Mouse (Mus musculus) hindbrain, embryonic 12.5 days (tissue): ENCODE results near the gene Kcnq5. TPM values are rescaled to one million over a fixed set of nuclear protein-coding genes. Genes with fewer than 3 reads are reported as not detected.

Source experiments
- ATAC-seq: fragments of 200-750 bp; cut with Nextera tagmentation; 2 replicates; pipeline ENCODE4 v1.8.0; 2017; ENCODE audit warnings: moderate TSS enrichment; ENCODE audit not compliant: low FRiP score
- H3K27ac ChIP-seq: fragments of 300-500 bp; sonication (generic); 2 replicates; pipeline ENCODE4 v1.5.1; 2016; ENCODE audit warnings: mild to moderate bottlenecking
- H3K27me3 ChIP-seq: fragments of 300-500 bp; sonication (generic); 2 replicates; pipeline ENCODE4 v1.6.1; 2016; ENCODE audit warnings: mild to moderate bottlenecking
- H3K36me3 ChIP-seq: fragments of 300-500 bp; sonication (generic); 2 replicates; pipeline ENCODE4 v1.6.1; 2016; ENCODE audit warnings: mild to moderate bottlenecking
- H3K4me1 ChIP-seq: fragments of 300-500 bp; sonication (generic); 2 replicates; pipeline ENCODE4 v1.6.1; 2016
- H3K4me2 ChIP-seq: fragments of 300-500 bp; sonication (generic); replicated peaks from 2 replicates; pipeline ENCODE4 v1.6.1; 2016; ENCODE audit warnings: mild to moderate bottlenecking
- H3K4me3 ChIP-seq: fragments of 300-500 bp; sonication (generic); 2 replicates; pipeline ENCODE4 v1.5.1; 2016; ENCODE audit warnings: mild to moderate bottlenecking
- H3K9ac ChIP-seq: fragments of 300-500 bp; sonication (generic); 2 replicates; pipeline ENCODE4 v1.6.1; 2016; ENCODE audit warnings: mild to moderate bottlenecking, moderate library complexity
- H3K9me3 ChIP-seq: fragments of 300-500 bp; sonication (generic); replicated peaks from 2 replicates; pipeline ENCODE4 v1.6.1; 2016; ENCODE audit warnings: mild to moderate bottlenecking
- WGBS: fragments of 180-500 bp; shearing (Covaris S2); methylation state at CpG from one replicate; pipeline ENCODE4 v1.1.7; 2016; 5-methylcytosine and 5-hydroxymethylcytosine counted together
- polyA plus RNA-seq: library from polyadenylated mRNA; unstranded; fragments of >200 nt; fragmentation: Nextera tagmentation; extraction: Ambion mirVana; gene quantifications from 2 replicates; pipeline ENCODE4 v1.2.1, GENCODE M21; 2016

Kcnq5 gene
- polyA plus RNA-seq, 1 experiment from 2014 or later = 2.3 TPM

DNA sequence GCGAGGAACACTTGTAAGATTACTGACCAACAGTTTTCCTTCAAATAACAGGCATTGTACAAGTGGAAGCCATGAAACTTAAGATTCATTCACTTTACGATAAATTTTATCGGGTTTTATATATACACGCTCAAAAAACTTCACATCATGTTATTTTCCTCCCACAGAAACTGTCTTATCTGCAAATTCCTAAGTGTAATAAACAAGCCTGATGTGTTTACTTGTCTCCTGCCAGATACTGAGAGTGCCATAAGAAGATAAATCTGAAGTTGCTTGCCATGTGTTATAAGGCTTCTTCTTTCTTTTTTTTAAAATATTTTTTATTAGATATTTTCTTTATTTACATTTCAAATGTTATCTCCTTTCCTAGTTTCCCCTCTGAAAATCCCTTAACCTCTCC is 34.6 kb downstream of the Kcnq5 start:
- H3K27ac ChIP-seq = no peak overlapping the region
- H3K9me3 ChIP-seq = no peaks in the 10 kb centered on the region

DNA sequence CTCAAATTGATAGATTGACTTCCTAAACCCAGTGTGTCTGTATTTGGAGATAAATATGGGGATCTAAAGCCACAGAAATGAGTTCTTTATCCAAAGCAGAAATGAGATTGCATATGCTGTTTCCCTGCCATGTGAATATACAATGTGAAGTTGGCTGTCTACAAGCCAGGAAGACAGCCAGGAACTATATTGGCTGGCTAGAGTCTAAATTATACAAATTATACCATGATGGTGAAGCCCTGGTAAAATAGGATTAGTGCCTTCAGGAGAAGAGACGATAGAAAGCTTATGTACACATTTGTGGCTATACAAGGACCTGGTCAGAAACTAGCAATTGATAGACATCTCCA is 38.5 kb downstream of the Kcnq5 start:
- H3K9ac ChIP-seq = no peak overlapping the region
- H3K36me3 ChIP-seq = no peaks in the 10 kb centered on the region
- no peaks in the 10 kb centered on the region for H3K27me3 ChIP-seq
- no peaks in the 10 kb centered on the region for H3K9me3 ChIP-seq
- no peak overlapping the region for H3K4me2 ChIP-seq
- H3K4me1 ChIP-seq = no peaks in the 10 kb centered on the region
- no peak overlapping the region for H3K27ac ChIP-seq
- WGBS = 85% methylated on average over 1 of the region's 1 CpGs
- ATAC-seq = no peak
- no peak overlapping the region for H3K4me3 ChIP-seq

More for the DNA sequence above, 34.6 kb downstream of the Kcnq5 start:
- no peak overlapping the region for H3K9ac ChIP-seq
- no peaks in the 10 kb centered on the region for H3K36me3 ChIP-seq
- H3K4me1 ChIP-seq = no peaks in the 10 kb centered on the region
- H3K4me2 ChIP-seq = no peak overlapping the region
- no peak overlapping the region for H3K4me3 ChIP-seq
- 96% methylated on average over 4 of the region's 4 CpGs for WGBS
- ATAC-seq = no peak
- H3K27me3 ChIP-seq = no peaks in the 10 kb centered on the region

DNA sequence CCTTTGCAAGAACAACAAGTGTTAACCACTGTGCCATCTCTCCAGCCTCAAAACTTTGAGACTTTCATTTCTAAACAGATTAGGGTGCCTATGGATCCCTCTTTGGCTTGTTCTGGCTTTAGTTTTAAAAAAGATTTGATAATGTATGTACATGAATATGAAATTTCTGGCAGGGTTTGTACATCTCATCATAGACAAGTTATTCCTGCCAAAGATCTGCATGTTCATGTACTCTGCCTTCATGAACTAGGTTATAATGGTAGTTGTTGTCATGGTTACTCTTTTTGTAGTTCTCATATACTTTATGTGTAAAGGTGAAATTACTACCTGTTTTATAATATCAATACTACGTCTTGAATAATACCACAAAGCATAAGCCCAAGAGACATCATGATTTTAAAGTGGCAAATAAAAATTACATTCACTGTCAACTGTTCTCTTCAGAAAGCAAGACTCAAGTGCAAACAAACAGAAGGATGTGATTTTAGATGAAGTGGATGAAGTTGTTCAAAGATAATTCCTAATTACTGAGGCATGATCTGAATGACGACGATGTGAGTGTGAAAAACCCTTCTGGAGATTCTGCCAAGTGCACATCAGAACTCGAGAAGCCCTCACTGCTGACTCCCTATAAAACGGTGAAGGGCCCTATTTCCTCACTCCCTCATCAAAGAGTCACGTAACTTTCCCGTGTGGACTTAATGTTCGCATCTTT is 39.0 kb downstream of the Kcnq5 start:
- Histone ChIP-seq H3K9ac (no peak overlapping the region), H3K4me2 (no peak overlapping the region), H3K36me3 (no peaks in the 10 kb centered on the region), H3K4me3 (no peak overlapping the region), H3K4me1 (no peaks in the 10 kb centered on the region), H3K9me3 (no peaks in the 10 kb centered on the region), H3K27ac (no peak overlapping the region), H3K27me3 (no peaks in the 10 kb centered on the region)
- WGBS = 92% methylated on average over 8 of the region's 8 CpGs
- no peak for ATAC-seq

DNA sequence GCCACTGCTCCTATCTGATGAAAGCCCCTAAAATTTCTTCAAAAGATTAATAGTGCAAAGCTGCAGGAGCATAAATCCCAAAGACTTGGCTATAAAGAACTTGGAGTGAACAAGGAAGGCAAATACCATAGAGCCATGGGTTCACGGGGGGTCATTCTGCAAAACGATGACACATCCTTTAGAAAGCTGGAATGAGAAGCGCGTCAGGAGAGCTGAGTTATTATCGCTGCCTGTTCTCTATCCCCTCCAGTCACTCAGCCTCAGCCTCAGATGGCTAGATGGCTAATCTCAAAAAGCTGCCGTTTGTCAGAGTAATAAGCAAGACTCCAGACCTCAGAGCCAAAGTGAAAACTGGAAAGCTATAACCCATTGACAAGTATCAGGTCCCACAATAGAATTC is 42.5 kb downstream of the Kcnq5 start:
- no peak for ATAC-seq
- no peak overlapping the region for H3K4me3 ChIP-seq

DNA sequence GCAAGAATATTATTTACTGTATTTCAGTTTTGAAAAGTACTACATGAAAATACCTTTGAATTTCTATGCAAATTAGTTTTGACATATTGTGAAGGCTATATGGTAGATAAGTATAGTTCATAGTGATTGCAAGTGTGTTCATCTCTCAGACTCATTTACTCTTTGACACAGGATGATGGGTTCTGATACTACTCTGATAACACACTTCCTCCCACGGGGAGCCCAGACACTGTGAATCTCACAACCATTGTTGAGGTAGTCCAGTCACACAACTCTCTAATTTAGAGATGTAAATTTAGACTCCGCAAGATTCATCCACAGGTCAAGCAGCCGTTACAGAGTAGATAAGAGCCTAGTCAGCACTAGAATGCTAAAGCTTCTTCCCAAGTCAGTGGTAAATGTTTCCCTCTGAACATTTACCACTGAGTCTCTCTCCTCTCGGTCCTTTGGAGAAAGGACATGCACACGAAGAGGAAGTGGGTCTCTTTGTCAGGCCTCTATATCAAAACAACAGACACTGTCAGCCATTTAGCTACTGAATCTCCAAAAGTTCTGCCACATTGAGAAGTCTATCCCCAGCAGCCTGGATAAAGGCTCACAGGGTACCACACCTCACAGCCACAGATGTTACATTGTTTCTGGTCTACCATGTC is 65.5 kb downstream of the Kcnq5 start:
- no peaks in the 10 kb centered on the region for H3K4me1 ChIP-seq
- ATAC-seq = no peak
- H3K27me3 ChIP-seq = no peaks in the 10 kb centered on the region
- no peak overlapping the region for H3K4me2 ChIP-seq
- no peak overlapping the region for H3K4me3 ChIP-seq
- H3K9me3 ChIP-seq = no peaks in the 10 kb centered on the region
- 72% methylated on average over 5 of the region's 5 CpGs for WGBS
- H3K9ac ChIP-seq = no peak overlapping the region
- H3K36me3 ChIP-seq = no peaks in the 10 kb centered on the region
- no peak overlapping the region for H3K27ac ChIP-seq

More for the DNA sequence above, 42.5 kb downstream of the Kcnq5 start:
- Histone ChIP-seq H3K27me3 (no peaks in the 10 kb centered on the region), H3K9ac (no peak overlapping the region), H3K36me3 (no peaks in the 10 kb centered on the region), H3K4me1 (no peaks in the 10 kb centered on the region), H3K27ac (no peak overlapping the region), H3K4me2 (no peak overlapping the region), H3K9me3 (no peaks in the 10 kb centered on the region)
- WGBS = 70% methylated on average over 6 of the region's 6 CpGs

DNA sequence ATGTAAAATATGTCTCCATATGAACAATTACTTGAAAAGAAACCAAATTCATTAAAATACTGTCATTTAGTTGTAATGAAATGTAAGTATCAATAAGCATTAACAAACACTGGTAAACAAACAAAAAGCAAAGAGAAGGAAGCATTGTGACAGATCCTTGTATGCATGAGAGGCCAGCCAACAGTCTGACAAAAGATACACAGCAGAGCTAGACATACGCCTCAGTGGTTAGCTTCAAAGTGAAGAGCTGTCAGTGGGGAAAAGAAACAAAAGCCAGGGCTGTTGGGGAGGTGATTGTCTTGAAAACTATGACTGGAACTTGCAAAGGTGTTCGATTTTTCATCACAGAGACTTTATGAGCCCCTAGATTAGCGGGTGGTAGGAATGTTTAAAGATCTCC is 78.0 kb downstream of the Kcnq5 start:
- Histone ChIP-seq H3K27ac (no peak overlapping the region), H3K27me3 (no peaks in the 10 kb centered on the region), H3K9me3 (no peaks in the 10 kb centered on the region), H3K4me3 (no peak overlapping the region), H3K36me3 (no peaks in the 10 kb centered on the region), H3K4me2 (no peak overlapping the region), H3K4me1 (no peaks in the 10 kb centered on the region), H3K9ac (no peak overlapping the region)
- WGBS = 55% methylated on average over 3 of the region's 3 CpGs
- ATAC-seq = no peak

DNA sequence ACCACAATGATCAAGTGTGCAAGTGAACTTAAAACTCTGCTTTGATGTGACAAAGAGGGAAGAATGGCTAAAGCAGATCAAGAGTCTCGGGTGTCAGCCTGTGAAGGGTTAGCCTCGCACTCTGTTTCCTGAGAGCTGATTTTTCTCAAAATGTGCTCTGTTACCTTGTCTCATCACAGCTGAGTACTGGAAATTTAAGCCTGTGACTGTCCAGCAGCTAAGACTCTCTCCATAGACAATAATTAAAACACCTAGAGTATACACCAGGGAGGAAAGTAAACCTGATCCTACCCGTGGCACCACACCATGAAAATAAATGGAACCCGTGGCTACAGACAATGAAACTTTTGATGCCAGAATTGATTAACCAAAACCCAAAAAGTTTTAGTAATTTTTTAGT is 90.9 kb downstream of the Kcnq5 start:
- no peak for ATAC-seq
- no peak overlapping the region for H3K9ac ChIP-seq
- no peaks in the 10 kb centered on the region for H3K4me1 ChIP-seq
- no peak overlapping the region for H3K4me3 ChIP-seq
- H3K36me3 ChIP-seq = no peaks in the 10 kb centered on the region
- no peaks in the 10 kb centered on the region for H3K9me3 ChIP-seq
- 59% methylated on average over 4 of the region's 4 CpGs for WGBS
- no peak overlapping the region for H3K4me2 ChIP-seq
- no peaks in the 10 kb centered on the region for H3K27me3 ChIP-seq
- no peak overlapping the region for H3K27ac ChIP-seq

DNA sequence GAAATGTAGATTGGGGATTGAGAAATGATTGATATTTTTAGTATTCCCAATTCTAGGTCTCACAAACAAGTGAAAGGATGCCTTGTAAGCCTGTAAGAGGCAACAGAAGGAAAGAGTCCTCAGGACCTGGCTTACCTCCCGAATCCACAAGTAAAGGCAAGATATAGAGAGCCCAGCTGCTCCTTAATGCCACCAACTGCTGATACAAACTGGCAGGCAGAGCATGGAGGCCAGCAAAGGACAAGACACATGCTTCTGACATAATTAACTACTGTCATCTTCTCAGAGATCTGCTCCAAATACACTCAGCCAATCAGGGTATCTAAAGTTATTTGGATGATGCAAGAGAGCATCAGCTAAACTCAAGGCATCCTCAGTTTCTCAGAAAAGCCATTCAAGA is 93.3 kb downstream of the Kcnq5 start:
- ATAC-seq = no peak
- Histone ChIP-seq H3K36me3 (no peaks in the 10 kb centered on the region), H3K27me3 (no peaks in the 10 kb centered on the region), H3K27ac (no peak overlapping the region), H3K4me1 (no peaks in the 10 kb centered on the region), H3K9ac (no peak overlapping the region), H3K9me3 (no peaks in the 10 kb centered on the region), H3K4me2 (no peak overlapping the region), H3K4me3 (no peak overlapping the region)
- 72% methylated on average over 1 of the region's 1 CpGs for WGBS

DNA sequence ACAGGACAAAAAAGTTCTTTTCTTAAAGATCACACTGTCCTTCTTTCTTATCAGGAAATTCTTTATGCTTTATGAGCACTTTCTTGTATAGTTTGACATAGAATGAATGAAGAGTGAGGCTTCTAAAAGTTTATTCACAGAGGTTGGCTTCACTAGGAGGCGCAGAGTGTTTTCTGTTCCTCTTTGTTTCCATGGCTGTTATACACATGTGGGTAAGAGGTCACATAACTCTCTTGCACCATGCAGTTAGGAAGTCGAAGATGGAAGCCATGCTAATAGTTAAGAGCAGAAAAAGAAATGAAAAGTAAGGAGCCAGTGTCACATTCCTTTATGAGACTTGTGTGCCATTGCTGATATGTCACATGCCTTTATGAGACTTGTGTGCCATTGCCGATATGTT is 105.3 kb downstream of the Kcnq5 start:
- no peak for ATAC-seq
- H3K4me2 ChIP-seq = no peak overlapping the region
- 52% methylated on average over 3 of the region's 3 CpGs for WGBS

DNA sequence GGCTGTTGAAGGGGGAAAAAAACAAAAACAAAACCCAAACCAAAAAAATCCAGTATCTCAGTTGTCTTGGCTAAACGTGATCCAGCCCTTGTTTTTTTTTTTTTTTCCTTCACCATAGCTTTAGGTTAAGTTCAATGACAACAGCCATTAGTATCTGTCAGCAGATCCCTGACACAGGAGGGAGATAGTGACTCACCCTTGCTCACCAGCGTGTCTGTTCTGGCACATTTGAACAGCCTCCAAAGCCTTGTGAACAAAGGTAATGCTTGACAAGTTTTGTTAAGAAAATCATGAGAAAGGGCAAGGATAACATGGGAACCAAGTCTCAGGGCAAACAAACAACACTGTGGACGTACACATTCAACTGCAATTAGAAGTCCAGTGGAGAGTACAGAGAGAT is 123.2 kb downstream of the Kcnq5 start:
- ATAC-seq = no peak
- H3K36me3 ChIP-seq = no peaks in the 10 kb centered on the region
- no peak overlapping the region for H3K4me2 ChIP-seq
- H3K27ac ChIP-seq = no peak overlapping the region
- 35% methylated on average over 3 of the region's 3 CpGs for whole genome bisulfite sequencing
- no peak overlapping the region for H3K4me3 ChIP-seq
- H3K9me3 ChIP-seq = no peaks in the 10 kb centered on the region
- H3K9ac ChIP-seq = no peak overlapping the region
- H3K27me3 ChIP-seq = no peaks in the 10 kb centered on the region
- no peaks in the 10 kb centered on the region for H3K4me1 ChIP-seq

More for the DNA sequence above, 105.3 kb downstream of the Kcnq5 start:
- Histone ChIP-seq H3K9me3 (no peaks in the 10 kb centered on the region), H3K36me3 (no peaks in the 10 kb centered on the region), H3K4me1 (no peaks in the 10 kb centered on the region), H3K27me3 (no peaks in the 10 kb centered on the region), H3K27ac (no peak overlapping the region), H3K9ac (no peak overlapping the region), H3K4me3 (no peak overlapping the region)

DNA sequence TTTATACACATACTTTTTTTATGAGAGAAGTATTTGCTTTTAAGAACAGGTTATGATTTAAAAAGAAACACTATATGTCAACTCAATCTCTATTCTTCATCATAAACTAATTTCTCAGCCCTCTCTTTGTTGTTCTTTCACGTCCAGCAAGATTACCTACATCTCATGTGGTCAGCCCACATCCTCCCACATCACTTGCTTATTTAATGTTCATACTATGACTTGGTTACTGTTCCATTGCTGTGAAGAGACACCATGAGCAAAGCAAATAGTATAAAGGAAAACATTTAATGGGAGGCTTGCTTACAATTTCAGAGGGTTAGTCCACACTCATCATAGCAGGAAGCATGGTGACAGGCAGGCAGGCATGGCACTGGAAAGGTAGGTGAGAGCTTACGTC is 124.4 kb downstream of the Kcnq5 start:
- Histone ChIP-seq H3K27me3 (no peaks in the 10 kb centered on the region), H3K36me3 (no peaks in the 10 kb centered on the region), H3K9ac (no peak overlapping the region), H3K4me2 (no peak overlapping the region), H3K4me1 (no peaks in the 10 kb centered on the region), H3K4me3 (no peak overlapping the region), H3K9me3 (no peaks in the 10 kb centered on the region), H3K27ac (no peak overlapping the region)
- WGBS = 74% methylated on average over 2 of the region's 2 CpGs
- ATAC-seq = no peak

DNA sequence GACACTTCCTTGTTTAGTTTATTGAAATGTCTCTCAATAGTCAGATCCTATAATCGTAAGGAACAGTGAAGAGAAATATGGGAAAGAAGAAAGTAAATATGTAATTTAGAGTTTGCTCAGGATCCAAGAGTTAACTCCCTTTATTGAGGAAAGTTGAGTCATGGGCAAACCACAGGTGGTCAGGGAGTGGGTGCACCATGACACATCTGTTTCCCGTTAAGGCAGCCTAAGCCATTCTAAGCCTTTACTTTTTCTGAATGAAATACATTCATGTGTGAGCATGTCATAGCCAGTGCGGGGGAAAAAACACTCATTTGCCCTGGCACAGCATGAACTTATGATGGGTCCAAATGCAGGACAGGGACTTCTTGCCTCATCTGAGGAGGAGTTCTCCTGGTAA is 125.4 kb downstream of the Kcnq5 start:
- no peak overlapping the region for H3K9ac ChIP-seq
- ATAC-seq = no peak
- H3K4me2 ChIP-seq = no peak overlapping the region
- no peak overlapping the region for H3K4me3 ChIP-seq
- 72% methylated on average over 3 of the region's 3 CpGs for WGBS
- no peaks in the 10 kb centered on the region for H3K36me3 ChIP-seq
- no peaks in the 10 kb centered on the region for H3K9me3 ChIP-seq
- no peaks in the 10 kb centered on the region for H3K4me1 ChIP-seq
- no peaks in the 10 kb centered on the region for H3K27me3 ChIP-seq
- no peak overlapping the region for H3K27ac ChIP-seq

DNA sequence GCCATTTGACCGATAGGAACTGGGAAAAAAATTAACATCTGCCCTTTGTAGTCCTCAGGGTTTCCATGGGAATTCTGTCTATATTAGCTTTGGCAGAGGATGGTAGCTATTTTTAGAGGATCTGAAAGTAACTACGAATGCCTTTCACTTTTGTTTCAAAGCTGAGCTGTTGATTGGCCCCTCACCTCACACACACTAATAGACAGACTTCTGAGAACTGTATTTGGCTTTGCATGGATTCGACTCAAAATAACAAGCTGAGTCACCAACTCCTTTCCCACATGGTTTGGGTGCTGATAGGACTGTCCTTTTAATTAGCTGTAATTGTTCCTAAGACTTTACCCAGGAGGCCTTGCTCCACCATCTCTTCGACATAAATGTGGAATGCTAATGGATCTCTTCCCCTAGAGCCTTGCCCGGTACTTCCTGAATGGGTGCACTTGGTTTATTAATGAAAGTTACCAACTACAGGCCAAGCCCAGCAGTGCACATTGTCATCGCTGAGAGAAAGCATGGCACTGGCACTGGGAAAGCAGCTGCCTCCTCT is 131.8 kb downstream of the Kcnq5 start:
- no peaks in the 10 kb centered on the region for H3K27me3 ChIP-seq
- H3K4me3 ChIP-seq = no peak overlapping the region
- 71% methylated on average over 6 of the region's 6 CpGs for WGBS
- no peak overlapping the region for H3K4me2 ChIP-seq
- no peaks in the 10 kb centered on the region for H3K4me1 ChIP-seq
- no peak overlapping the region for H3K27ac ChIP-seq
- H3K9ac ChIP-seq = no peak overlapping the region
- H3K9me3 ChIP-seq = no peaks in the 10 kb centered on the region
- ATAC-seq = 0 out of 2 replicates have a peak, but pooled peaks have one; percentile 26
- H3K36me3 ChIP-seq = no peaks in the 10 kb centered on the region
